Mouse (Mus musculus) heart, embryonic 16.5 days (tissue): ENCODE results near the gene Frs2. TPM values are rescaled to one million over a fixed set of nuclear protein-coding genes. Genes with fewer than 3 reads are reported as not detected.
"Not testable (repeated sequence)": the region's sequence is repeated elsewhere in the genome, so short reads cannot be mapped to it uniquely, and the experiment has no call there.

Source experiments
- ATAC-seq: fragments of 200-750 bp; cut with Nextera tagmentation; replicated peaks from 2 replicates; pipeline ENCODE4 v1.8.0; 2017; ENCODE audit warnings: moderate number of reproducible peaks; ENCODE audit not compliant: insufficient read depth, low FRiP score; ENCODE audit errors: extremely low read depth
- H3K27ac ChIP-seq: fragments of 300-500 bp; sonication (generic); 2 replicates; pipeline ENCODE4 v1.5.1; 2014; ENCODE audit warnings: mild to moderate bottlenecking, low read length, control low read depth, moderate library complexity
- H3K27me3 ChIP-seq: fragments of 300-500 bp; sonication (generic); 2 replicates; pipeline ENCODE4 v1.6.1; 2014; ENCODE audit warnings: low read length, mixed read lengths; ENCODE audit not compliant: control insufficient read depth, insufficient read depth
- H3K36me3 ChIP-seq: fragments of 300-500 bp; sonication (generic); 2 replicates; pipeline ENCODE4 v1.6.1; 2014; ENCODE audit not compliant: control insufficient read depth, insufficient read depth
- H3K4me1 ChIP-seq: fragments of 300-500 bp; sonication (generic); 2 replicates; pipeline ENCODE4 v1.6.1; 2014; ENCODE audit warnings: low read length, mixed read lengths; ENCODE audit not compliant: control insufficient read depth, insufficient read depth
- H3K4me2 ChIP-seq: fragments of 300-500 bp; sonication (generic); 2 replicates; pipeline ENCODE4 v1.6.1; 2014; ENCODE audit warnings: low read depth, mild to moderate bottlenecking, control low read depth, low read length
- H3K4me3 ChIP-seq: fragments of 300-500 bp; sonication (generic); 2 replicates; pipeline ENCODE4 v1.5.1; 2014; ENCODE audit warnings: mild to moderate bottlenecking, control low read depth, low read length
- H3K9ac ChIP-seq: fragments of 300-500 bp; sonication (generic); 2 replicates; pipeline ENCODE4 v1.6.1; 2014; ENCODE audit warnings: low read length, control low read depth
- H3K9me3 ChIP-seq: fragments of 300-500 bp; sonication (generic); replicated peaks from 2 replicates; pipeline ENCODE4 v1.6.1; 2016; ENCODE audit warnings: low read length; ENCODE audit not compliant: control insufficient read depth
- WGBS: fragments of 180-500 bp; shearing (Covaris S2); extraction: QIAGEN DNeasy Blood & Tissue Kit; methylation state at CpG from one replicate; pipeline ENCODE4 v1.1.7; 2014; 5-methylcytosine and 5-hydroxymethylcytosine counted together
- polyA plus RNA-seq: library from polyadenylated mRNA; unstranded; fragments of >200 nt; fragmentation: Nextera tagmentation; extraction: Ambion mirVana; gene quantifications from 2 replicates; pipeline ENCODE4 v1.2.1, GENCODE M21; 2015

The Frs2 gene
- polyA plus RNA-seq, 1 experiment from 2014 or later, result 17.5 TPM

DNA sequence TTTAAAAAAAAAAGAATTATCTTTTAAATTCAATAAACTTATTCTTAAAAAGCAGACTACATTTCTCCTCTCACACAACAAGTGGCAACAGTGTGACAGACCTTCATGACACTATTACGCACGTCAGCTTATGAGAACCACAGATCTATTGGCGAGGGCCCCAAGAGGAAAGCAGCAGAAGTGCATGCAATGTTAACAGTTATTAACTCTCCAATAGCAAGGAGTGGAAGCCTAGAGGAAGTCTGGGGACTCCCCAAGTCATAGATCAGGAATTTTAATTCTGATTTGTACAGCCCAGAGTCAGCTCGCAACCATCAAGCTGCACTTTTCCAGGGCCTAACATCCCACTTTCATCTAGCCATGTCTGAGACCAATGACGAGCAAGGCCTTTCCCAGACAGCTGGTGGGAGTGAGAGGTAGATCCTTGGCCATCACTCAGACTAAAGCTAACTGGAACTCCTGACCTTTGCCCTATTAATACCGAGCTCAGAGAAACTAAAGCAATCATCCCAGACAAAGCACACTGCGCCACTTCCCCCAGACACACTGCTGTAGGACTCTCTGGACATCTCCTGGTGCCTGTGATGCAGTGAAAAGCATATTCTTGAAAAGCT lies 6.3 kb downstream of the Frs2 start:
- Histone ChIP-seq H3K4me1 (peaks cover 33% of the 10 kb centered on the region), H3K27me3 (no peaks in the 10 kb centered on the region), H3K36me3 (no peaks in the 10 kb centered on the region), H3K9me3 (no peaks in the 10 kb centered on the region), H3K4me2 (no peak overlapping the region), H3K9ac (no peak overlapping the region), H3K4me3 (no peak overlapping the region), H3K27ac (no peak overlapping the region)
- 72% methylated on average over 7 of the region's 7 CpGs for WGBS
- ATAC-seq, result no peak

DNA sequence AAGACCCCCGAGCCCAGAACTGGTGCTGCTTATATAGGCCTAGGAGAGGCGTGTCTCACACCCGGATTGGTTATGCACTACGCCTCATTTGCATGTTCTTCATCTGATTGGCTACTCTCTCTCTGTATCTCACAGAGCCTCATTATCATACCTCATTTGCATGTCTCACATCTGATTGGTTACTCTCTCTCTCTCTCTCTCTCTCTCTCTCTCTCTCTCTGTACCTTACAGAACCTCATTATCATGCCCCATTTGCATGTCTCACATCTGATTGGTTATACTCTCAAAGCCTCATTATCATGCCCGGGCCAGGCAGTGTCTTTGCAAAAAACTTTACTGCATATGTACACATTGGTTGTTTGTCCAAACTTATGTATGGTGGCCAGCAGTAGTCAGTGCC lies 16.8 kb downstream of the Frs2 start:
- H3K4me3 ChIP-seq, H3K27me3 ChIP-seq, ATAC-seq, H3K9ac ChIP-seq, H3K27ac ChIP-seq, H3K36me3 ChIP-seq, H3K4me2 ChIP-seq, H3K9me3 ChIP-seq: not testable (repeated sequence)
- H3K4me1 ChIP-seq, result peaks cover 19% of the 10 kb centered on the region
- 94% methylated on average over 5 of the region's 5 CpGs for WGBS

DNA sequence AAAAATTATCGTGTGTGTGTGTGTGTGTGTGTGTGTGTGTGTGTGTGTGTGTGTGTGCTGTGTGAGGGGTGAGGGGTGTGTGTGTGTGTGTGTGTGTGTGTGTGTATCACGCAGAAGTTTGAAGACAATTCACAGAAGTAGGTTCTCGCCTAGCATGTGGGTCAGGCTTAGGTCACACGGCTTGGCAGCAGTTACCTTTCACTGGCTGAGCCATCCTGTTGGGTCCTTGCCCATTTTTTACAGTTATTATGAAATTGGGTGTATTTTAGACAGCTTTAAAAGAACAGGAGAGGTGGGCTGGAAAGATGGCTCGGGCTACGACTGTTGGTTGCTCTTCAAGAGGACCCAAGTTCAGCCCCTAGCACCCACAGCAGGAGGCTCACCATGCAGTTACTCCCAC lies 18.3 kb downstream of the Frs2 start:
- Histone ChIP-seq H3K4me1 (peaks cover 25% of the 10 kb centered on the region), H3K9me3 (no peaks in the 10 kb centered on the region), H3K27ac (no peak overlapping the region), H3K27me3 (no peaks in the 10 kb centered on the region), H3K9ac (no peak overlapping the region), H3K36me3 (peaks cover 4% of the 10 kb centered on the region), H3K4me3 (no peak overlapping the region), H3K4me2 (no peak overlapping the region)
- 57% methylated on average over 6 of the region's 6 CpGs for WGBS
- ATAC-seq, result no peak

DNA sequence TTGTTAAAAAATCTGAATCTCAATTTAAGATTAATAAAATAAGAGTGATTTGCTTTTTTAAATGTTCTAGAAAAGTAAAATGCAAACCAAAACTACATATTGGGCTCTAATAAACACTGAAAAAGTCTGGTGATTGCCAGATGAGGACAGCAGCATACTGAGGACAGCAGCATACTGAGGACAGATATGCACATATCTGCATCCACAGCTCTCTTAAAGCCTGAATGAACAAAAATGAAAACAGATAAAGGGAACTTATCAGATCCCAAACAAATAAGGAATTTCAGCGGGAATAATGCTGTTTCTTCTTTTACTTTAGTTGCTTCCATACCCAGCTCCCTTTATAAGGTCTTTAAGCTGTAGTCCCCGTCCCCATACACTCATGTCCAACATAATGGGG lies 19.6 kb downstream of the Frs2 start:
- 90% methylated on average over 2 of the region's 2 CpGs for WGBS
- H3K4me3 ChIP-seq, result no peak overlapping the region
- H3K4me1 ChIP-seq, result peaks cover 25% of the 10 kb centered on the region
- H3K9ac ChIP-seq, result no peak overlapping the region
- no peaks in the 10 kb centered on the region for H3K9me3 ChIP-seq
- H3K4me2 ChIP-seq, result no peak overlapping the region
- H3K36me3 ChIP-seq, result peaks cover 4% of the 10 kb centered on the region
- no peak overlapping the region for H3K27ac ChIP-seq
- H3K27me3 ChIP-seq, result no peaks in the 10 kb centered on the region
- no peak for ATAC-seq

DNA sequence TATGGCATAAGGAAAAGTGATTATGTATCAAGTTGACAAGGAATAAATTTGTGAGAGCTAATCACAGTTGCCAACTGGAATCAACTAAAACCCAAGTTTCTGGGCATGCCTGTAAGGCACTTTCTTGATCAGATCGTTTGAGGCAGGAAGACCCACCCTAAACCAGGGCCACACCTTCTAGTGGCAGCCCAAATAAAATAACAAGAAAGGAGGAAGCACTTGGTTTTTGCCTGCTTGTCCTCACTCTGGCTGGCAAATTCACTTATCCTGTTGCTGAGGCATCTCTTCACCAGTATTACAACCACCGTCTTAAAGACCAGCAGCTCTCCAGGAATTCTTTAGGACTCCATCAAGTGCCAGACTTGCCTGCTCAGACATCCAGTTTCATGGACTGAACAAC lies 20.9 kb downstream of the Frs2 start:
- Histone ChIP-seq H3K4me1 (peaks cover 25% of the 10 kb centered on the region), H3K9ac (no peak overlapping the region), H3K27me3 (no peaks in the 10 kb centered on the region), H3K36me3 (peaks cover 4% of the 10 kb centered on the region), H3K4me3 (no peak overlapping the region), H3K27ac (no peak overlapping the region), H3K9me3 (no peaks in the 10 kb centered on the region), H3K4me2 (no peak overlapping the region)
- no peak for ATAC-seq
- 45% methylated on average over 2 of the region's 2 CpGs for WGBS

DNA sequence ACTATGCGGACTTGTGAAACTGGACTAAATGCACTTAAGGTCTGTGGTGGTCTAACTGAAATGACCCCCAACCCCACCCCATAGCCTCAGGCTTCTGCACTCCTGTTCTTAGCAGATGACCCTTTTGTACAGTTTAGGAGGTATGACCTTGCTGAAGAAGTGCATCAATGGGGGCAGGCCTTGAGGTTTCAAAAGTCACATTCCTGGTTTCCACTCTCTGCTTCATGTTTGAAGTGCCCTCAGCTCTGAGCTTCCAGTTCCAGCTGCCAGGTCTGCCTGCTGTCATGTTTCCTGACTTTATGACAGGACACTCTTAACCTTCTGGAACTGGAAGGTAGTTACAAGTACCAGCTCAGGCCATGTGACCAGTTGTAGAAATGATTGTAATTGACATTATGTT lies 21.6 kb downstream of the Frs2 start:
- H3K27ac ChIP-seq, result peak overlapping the region; percentile 89
- H3K9me3 ChIP-seq, result no peaks in the 10 kb centered on the region
- peaks cover 25% of the 10 kb centered on the region for H3K4me1 ChIP-seq
- H3K9ac ChIP-seq, result peak overlapping the region; percentile 46; the same call in 1 of the 2 replicates
- H3K36me3 ChIP-seq, result peaks cover 4% of the 10 kb centered on the region
- H3K27me3 ChIP-seq, result no peaks in the 10 kb centered on the region
- no peak overlapping the region for H3K4me2 ChIP-seq
- peak; percentile 77 for ATAC-seq
- no peak overlapping the region for H3K4me3 ChIP-seq
- 95% methylated on average over 1 of the region's 1 CpGs for WGBS

DNA sequence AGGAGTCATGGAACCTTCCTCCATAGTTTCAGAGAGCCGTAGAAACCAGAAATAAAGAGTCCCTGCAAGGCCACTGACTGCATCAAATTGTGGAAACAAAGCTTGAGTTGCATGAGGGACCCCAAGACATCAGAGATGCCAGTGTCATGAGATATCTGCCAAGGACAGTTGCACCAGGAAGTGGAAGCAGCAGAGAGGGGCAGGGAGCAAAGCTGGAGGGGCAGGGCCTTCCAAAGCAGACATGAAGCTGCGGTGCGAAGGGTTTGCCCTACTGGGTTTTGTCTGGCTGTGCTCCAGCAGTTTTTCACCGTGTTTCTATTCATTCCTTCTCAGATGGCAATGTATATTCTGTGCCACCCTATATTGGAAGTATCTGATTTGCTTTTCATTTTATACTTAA lies 22.1 kb downstream of the Frs2 start:
- peak overlapping the region; percentile 89 for H3K27ac ChIP-seq
- no peak overlapping the region for H3K4me3 ChIP-seq
- whole genome bisulfite sequencing, result 45% methylated on average over 4 of the region's 4 CpGs
- H3K27me3 ChIP-seq, result no peaks in the 10 kb centered on the region
- no peaks in the 10 kb centered on the region for H3K9me3 ChIP-seq
- no peak for ATAC-seq
- peaks cover 4% of the 10 kb centered on the region for H3K36me3 ChIP-seq
- peaks cover 25% of the 10 kb centered on the region for H3K4me1 ChIP-seq
- H3K9ac ChIP-seq, result peak overlapping the region; percentile 46
- H3K4me2 ChIP-seq, result no peak overlapping the region

DNA sequence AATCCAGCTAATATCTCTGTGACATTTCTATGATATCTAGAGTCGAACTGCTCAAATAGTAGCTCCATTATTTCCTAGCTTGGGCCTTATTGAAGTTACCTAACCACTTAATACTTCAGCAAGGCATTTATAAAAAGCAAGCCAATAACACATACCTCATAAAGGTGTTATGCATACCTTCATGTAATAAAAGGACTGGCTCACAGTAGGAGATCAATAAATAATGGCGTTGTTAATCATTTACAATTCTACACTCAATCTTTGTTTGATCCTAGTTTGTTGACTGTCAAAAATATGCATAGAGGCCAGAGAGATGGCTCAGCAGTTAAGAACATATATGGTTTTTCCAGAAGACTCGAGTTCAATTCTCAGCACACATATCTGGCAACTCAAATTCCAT lies 26.9 kb downstream of the Frs2 start:
- no peak for ATAC-seq
- Histone ChIP-seq H3K27ac (no peak overlapping the region), H3K9me3 (no peaks in the 10 kb centered on the region), H3K36me3 (no peaks in the 10 kb centered on the region), H3K27me3 (no peaks in the 10 kb centered on the region), H3K9ac (no peak overlapping the region), H3K4me1 (peaks cover 29% of the 10 kb centered on the region), H3K4me3 (no peak overlapping the region), H3K4me2 (no peak overlapping the region)
- WGBS, result 89% methylated on average over 3 of the region's 3 CpGs

DNA sequence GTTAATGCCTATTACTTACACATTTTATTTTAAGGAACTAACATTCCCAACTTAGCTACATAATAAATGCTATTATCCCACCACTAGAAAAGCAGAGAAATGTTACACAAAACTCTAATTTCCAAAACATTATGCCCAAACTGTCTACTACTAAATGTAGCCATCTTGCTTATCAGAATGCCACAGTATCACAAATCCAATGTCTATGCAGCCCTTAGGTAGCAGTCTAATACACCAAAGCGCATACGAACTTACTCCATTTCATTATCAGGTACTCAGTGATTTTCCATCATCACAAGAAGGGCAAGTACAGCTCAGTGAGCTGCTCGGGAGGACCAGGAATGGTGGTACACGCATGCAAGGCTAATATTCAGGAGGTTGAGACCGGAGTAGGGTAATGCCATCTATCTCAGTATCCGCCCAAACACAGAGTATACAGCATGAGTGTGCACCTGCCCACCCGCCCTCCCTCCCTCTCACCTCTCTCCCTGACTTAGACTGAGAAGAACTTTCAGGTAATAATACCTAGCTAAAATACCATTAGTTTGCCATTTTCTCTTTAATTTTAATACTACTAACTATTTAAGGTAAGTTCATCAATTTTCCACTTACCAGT lies 28.2 kb downstream of the Frs2 start:
- Histone ChIP-seq H3K36me3 (no peaks in the 10 kb centered on the region), H3K4me1 (peaks cover 29% of the 10 kb centered on the region), H3K9me3 (no peaks in the 10 kb centered on the region), H3K27ac (0 out of 2 replicates have a peak overlapping the region, but pooled peaks have one; percentile 61), H3K4me3 (no peak overlapping the region), H3K27me3 (no peaks in the 10 kb centered on the region), H3K4me2 (no peak overlapping the region), H3K9ac (no peak overlapping the region)
- ATAC-seq, result no peak
- WGBS, result 72% methylated on average over 7 of the region's 7 CpGs
